Mouse (Mus musculus) spleen, adult 12 weeks (tissue): ENCODE results near the gene Gpr171.
"Not testable (repeated sequence)": the region's sequence is repeated elsewhere in the genome, so short reads cannot be mapped to it uniquely, and the experiment has no call there.

Experiments
- DNase-seq: peaks from one replicate; pipeline ENCODE4 v3.0.0; 2022; ENCODE audit warnings: low spot score

The Gpr171 gene

DNA sequence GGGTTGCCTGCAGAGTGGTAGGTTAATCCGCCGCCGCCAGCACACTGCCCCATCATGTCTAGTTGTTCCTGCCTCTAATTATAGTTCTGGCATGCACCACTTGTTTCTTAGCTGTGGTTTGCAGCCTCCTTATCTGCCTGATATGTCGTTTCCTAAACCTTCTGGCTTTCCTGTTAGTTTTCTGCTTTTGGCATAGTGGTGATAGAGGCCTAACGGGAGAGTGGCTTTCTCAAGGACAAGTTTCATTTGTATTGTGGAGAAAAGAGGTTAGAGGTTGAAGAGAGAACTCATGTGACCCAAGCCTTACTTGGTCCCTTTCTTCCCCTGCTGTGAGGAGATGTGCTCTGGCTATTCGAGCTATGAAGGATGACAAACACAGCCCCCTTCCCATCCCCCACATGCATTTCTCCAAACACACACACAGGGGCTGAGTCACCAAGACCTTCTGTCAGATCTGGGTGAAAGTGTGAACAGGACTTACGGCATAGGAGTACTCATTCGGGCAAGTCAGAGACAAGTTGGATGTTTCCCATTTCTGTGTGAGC lies 12.4 kb upstream of the Gpr171 start:
- no peak for DNase-seq

DNA sequence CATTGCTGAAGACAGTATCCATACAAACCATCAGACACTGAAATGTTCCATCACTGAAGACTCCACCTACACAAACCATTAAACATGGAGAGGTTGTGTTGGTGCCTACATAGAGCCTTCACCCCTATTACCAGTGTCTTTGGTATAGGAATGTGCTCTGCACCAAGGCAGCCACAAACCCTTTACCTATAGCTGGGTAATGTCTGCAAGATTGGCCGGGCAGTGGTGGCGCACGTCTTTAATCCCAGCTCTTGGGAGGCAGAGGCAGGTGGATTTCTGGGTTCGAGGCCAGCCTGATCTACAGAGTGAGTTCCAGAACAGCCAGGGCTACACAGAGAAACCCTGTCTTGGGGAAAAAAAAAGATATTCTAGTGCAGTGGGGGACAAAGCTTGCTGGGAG lies 11.7 kb upstream of the Gpr171 start:
- DNase-seq, result not testable (repeated sequence)

DNA sequence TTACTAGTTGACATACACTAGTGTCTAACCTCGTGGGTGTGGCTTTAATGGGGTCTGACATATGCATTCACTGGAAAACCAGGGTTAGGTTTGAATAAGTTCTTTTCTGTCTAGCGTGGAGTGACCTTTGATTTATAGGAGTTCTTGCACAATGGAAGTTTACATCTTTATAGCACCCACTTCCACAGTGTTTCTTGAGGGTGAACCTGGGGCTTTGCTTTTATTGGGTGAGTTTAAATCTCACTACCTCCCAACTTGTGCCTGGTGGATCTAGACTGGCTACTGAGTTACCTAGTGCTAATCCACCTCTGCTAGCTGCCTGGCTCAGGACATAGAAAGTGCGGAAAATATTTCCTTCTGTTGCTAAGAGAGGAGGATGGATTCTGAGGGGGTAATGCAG lies 10.3 kb upstream of the Gpr171 start:
- DNase-seq, result no peak

DNA sequence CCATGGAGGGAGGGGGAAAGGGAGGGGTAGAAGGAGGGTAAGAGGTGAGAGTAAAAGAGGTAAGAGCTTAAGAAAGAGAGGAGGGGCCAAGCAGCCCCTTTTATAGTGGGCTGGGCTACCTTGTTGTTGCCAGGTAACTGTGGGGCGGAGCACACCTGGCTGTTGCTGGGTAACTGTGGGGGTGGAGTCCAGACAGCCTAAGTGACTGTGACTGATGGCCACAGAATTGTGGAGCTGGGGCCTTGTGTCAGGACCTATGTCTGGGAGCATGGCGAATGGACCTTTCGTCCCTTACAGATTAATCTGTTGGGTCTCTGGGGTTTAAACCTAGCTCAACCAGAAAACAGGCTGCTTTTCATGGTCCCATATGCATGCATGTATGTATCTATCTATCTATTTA lies 8.2 kb upstream of the Gpr171 start:
- DNase-seq, result not testable (repeated sequence)

DNA sequence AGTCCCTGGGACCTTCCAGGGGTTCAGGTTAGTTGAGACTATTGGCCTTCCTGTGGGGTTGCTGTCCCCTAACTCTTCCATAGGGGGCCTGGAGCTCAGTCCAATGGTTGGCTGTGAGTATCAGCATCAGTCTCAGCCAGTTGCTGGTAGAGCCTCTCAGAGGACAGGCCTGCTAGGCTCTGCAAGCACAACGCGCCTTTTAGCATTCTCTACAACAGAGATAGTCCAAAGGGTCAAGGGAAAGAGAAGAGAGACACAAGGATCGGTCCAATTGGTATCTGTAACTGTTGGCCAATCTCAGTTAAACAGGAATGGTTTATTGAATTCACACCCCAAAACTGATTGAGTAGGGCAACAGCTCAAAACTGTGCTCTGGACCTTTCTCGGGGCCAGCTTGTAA lies 5.8 kb upstream of the Gpr171 start:
- DNase-seq, result no peak

DNA sequence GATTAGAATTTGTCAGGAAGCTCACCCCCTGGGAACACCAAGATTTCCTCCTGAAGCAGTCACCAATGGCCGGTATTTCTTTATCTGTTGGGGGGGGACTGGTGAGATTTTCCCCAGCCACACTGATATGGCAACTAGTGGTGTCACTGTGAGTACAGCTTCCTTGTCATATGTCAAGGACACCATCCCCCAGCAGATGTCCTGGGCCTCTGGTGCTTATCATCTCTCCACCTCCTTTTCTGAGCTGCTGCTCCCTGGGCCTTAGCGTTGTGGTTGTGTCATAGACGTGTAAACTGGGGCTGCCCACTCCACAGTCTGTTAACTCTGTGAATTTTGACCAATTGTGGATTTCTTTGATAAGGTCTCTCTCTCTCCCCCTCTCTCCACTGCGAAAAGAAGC lies 2.8 kb upstream of the Gpr171 start:
- DNase-seq, result no peak

DNA sequence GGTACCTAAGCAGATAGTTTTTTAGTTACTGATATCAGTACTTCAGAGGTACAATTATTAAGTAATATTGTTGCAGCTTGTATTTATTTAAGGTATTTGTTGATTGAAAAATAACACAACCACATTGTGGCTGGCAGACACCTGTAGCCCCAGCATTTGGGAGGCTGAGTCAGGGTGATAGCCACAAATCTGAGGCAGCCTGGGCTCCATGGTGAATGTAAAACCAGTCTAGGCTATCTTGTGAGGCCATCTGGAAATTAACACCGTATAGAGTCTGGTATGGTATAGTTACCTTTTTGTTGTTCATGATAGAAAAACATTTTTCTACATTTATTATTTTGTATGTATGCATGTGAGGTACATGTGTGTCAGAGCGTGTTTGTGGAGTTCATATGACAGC lies 525 bp upstream of the Gpr171 start:
- DNase-seq, result no peak

DNA sequence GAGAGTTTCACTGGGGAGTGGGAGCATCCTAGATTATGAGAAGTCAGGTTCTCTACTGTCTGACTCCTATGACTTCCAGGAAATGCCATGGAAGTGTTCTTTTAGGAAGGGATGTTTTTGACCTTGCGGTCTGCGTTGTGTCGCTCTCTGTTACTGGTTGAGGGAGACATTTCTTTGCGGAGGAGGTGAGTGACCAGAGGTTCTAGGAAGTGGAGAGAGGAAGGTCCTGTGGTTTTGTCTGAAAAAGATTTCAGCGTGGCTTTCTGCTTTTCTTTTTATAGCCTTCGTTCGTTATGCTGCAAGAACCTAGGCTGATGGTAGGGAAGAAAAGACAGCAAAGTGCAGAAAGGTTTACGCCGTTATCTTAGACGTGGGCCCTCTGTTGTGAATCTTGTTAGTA lies 3.1 kb downstream of the Gpr171 start:
- DNase-seq, result no peak

DNA sequence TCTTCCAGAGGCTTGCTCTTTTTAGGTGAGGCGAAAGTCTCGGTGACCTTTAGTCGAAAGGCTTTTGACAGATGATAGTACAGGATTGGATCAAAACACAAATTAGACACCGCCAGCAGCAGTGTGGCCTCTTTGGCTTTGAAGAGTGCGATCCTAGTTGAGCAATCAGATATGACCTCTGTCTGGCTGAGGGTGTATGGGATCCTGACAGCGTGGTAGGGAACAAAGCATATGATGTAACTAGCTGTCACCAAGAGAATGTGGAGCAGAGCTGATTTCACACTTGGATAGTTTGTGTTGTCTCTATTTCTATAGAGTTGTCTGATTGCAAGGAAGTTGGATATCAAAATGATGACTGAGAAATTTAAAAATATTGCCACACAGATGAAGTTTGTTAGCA lies 4.2 kb downstream of the Gpr171 start:
- DNase-seq, result no peak

DNA sequence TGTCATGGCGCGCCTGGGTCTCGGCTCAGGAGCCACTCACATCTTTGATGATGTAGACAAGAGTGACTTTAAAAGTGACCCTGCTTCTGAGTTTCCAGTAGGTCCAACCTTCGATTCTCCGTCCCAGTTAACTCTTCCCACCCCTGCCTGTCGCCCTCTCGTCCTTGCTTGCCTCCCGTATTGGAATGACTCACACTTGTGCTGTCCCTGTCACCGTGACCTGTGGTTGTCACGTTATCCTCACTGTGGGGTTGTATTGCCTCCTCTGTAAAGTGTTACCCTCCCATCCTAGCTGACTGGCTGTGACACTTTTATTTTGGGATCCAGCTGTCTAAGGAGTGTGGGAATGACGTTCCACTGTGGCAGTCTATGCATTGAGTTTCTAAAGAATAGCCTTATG lies 8.9 kb downstream of the Gpr171 start:
- no peak for DNase-seq

DNA sequence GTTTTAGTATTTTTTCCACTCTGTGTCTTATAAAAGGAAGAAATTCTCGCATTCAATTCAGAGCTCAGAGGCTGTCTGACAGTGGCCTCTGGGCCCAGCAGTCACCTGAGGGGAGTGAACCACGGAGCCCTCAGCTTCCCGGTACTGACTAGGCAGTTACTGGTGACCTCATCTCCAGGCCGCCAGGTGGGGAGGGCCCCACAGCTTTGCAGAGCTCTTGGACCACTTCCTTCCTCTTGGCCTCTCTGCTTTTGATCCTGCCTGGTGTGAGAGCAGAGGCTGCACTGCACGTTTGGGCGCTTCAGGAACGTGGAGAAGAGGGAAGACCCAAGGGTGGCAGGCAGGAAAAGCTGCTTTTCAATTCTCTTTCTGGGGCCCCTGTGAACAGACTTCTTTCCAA lies 20.7 kb downstream of the Gpr171 start:
- DNase-seq, result peak; percentile 19

DNA sequence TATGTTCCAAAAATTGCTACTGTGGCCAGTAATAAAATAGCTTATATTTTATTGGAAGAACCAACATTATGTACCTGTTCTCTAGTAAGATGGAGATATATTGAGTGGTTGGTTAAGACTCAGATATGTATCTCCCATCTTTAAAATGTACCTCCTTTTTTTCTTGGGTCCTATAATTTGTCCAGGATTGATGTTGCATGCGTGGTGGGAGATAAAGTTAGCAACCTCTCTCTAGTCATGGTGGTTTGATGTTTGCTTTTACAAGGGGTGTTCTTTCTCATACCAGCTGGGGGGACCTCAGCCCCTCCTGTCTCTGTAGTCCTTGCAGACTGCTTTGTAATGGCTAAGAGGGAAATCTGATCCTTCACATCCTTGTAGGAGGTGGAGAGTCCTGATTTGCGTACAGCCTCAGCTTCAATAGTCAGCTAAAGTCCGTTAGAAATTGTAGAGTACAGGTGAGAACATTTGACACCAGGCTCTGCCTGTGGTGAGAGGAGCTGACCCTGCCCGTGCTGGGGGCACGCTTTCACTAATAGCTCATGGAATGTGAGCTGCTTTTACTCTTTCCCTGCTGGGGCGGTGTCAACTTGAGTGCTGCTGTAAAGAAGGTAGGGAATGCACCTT lies 21.2 kb downstream of the Gpr171 start:
- DNase-seq, result no peak

DNA sequence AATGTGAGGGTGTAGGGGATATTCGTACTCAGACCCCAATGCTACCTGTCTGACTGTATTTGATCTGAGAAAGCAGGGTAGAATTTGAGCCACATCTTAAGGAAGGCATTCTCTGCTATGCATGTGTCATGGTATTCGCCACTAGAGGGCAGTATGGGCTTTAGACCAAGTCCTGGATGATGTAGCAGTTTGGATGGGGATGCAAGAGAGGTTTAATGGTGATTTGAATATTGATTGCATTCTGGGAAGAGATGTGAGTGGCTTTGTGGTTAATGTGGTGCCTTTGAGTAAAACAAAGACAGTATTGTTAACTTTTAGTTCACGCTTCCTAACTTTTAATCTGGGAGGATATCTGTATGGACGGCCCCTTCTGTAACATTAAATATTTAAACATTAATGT lies 22.3 kb downstream of the Gpr171 start:
- DNase-seq, result no peak

DNA sequence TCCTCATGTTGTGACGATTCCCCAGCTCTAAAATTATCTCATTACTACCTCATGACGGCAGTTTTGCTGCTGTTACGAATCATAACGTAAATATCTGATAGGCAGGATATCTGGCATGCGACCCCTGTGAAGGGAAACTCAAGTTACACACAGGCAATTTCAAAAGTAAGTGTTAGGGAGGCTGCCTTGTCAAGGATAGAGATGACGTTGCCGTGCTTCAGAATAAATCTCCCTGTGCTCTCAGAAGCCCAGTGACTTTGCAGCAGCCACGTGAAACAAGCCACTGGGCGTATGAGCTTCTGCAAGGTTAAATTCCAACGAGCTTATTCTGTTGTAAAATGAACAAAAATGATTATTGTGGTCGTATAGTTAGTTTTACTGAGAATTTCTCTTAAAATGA lies 23.0 kb downstream of the Gpr171 start:
- no peak for DNase-seq

DNA sequence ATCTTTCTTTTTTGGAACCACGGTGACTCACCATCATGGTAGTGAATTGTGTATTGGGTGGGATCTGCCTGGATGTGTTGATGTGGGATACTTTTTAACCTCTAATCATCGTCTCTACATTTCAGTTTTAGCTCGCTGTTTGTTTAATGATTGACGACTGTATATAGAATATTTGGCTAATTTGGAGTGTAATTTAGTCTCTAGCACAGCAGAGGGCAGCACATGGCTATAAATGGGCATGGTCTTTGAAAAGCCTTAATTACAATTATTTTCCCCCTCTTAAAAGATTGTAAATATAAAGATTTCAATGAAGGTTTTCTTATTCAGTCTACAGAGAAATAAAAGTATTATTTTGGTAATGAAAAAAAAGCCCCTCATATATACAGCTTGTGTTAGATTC lies 24.3 kb downstream of the Gpr171 start:
- DNase-seq, result no peak

DNA sequence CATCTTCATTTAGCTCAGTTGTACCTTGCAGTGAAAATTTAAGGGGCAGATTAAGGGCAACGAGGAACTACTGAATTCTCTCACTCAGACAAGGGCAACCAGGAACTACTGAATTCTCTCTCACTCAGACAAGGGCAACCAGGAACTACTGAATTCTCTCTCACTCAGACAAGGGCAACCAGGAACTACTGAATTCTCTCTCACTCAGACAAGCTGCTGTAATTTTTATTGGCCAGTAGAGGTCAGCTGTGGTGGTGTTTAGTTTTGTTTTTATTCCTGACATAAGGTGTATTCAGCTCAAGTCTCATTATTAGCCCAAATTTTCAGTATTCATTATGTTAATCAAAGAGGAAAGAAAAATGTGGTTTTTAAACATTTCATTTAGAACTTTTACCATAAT lies 32.5 kb downstream of the Gpr171 start:
- DNase-seq, result not testable (repeated sequence)

DNA sequence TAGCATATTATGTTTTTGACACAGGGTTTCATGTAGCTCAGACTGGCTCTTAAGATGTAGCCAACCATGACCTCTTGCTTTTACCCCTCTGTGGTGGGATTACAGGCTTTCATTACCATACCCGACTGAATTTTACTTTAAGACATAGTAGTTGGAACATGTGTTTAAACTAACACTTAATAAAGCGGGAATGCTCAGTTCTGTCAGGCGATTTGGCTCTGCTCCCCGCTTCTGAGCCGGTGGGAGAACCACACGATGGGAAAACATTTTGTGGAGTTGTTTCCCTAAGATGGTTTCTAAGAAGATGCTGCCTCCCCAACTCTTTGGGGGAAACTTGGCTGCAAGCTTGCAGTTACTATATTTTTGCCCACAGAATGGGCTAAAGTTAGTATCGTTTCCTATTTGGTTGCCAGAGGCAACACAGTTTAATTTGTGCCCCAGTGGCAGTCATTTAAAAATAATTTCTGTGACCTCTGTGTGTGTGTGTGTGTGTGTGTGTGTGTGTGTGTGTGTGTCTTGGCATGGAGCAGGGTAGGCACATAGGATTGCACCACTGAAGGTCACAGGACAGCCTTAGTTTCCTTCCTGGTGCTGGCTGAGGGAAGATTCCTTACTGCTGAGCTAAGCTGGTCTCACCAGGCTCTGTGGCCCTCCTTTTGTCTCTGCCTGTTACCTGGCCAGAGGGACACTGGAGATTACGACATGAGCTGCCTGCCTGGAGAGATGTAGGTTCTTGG lies 34.9 kb downstream of the Gpr171 start:
- no peak for DNase-seq

DNA sequence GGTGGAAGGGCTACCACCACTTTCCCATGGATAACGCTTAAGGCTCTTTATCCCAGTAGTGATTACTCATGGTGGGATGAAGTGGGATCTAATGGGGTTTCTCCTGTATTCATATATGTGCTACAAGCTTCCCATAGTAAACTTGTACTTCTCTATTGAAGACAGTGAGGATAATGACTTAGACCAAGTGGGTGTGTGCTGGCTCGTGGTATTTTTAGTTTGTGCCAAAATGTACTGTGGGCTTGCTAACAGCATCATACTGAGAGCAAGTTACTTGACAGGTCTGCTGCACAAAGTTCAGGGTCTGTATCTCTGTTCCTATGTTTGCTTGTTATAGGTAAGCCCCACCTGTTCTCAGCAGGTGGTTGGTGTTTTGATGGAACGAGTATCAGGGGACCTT lies 35.7 kb downstream of the Gpr171 start:
- no peak for DNase-seq

DNA sequence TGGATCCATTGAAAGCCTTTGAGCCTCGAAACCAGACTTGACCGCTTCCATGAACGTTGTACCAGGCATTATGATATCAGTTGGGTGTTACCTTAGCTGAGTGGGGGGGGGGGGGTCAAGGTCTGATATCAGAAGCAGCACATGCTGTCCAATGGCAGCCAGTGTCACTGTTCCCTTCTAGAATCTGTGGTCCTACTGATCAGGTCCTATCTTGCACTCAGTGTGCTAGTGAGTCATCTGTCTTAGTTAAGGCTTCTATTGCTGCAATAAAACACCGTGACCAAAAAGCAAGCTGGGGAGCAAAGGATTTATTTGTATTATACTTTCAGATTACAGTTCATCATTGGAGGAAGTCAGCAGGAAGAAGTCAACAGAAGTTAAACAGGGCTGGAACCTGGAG lies 38.2 kb downstream of the Gpr171 start:
- no peak for DNase-seq

DNA sequence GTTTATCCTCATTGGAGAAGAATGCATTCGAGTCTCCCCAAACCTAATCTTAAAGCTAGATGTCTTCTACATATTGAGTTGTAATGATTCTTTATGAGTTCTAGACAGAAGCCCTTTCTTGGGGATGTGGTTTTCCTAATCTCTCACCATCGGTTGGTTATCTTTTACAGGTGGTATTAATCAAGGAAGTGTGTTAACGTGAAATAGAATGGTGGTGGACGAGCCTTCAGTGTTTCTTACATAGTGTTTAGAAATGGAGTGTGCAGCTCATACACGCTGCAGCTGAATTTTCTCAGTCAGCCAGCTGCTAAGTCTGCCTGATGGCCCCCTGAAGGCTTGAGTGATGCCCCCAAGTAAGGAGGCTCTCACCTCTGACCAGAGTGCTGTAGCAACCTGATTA lies 39.5 kb downstream of the Gpr171 start:
- no peak for DNase-seq

DNA sequence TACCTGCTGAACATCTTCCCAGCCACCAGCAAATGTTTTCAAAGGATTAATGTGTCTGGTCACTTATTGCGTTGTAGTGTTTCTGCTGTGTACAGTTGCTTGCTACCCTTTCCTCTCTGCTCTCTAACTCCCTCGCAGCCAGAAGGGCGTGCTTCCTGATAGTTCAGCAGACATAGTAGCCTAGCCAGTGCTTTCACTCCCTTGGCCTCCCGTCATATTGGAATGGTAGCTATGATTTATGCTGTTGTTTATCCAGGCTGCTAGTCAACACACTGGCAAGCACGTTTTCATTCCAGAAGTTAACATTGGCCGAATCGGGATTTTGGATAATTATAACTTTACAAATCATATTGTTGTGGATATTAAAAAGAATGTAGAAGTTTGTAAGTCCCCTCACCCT lies 41.5 kb downstream of the Gpr171 start:
- DNase-seq, result no peak

DNA sequence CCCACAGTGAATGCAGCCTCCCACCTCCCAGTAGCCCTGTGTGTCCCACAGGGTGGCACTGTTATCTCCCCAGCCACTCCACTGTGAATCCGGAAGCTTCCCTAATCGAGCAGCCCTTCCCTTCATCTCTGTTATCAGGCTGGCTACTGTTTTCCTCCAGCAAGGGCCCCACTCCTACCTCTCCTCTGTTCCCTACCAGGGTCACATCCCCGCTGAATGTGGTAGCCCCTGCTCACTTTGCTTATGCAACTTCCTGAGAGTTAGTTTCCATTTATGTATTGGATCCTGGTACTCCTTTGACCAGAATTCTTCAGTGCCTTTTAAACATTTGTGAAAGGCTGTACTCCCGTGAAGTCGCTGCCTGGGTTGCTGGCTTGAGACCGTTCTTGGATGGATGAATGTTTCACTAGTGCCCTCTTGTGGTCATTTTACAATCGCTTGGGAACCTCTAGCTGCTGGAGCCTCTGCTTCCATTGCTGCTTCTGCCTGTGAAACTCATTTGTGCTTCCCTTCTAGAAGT lies 42.5 kb downstream of the Gpr171 start:
- DNase-seq, result peak; percentile 11

DNA sequence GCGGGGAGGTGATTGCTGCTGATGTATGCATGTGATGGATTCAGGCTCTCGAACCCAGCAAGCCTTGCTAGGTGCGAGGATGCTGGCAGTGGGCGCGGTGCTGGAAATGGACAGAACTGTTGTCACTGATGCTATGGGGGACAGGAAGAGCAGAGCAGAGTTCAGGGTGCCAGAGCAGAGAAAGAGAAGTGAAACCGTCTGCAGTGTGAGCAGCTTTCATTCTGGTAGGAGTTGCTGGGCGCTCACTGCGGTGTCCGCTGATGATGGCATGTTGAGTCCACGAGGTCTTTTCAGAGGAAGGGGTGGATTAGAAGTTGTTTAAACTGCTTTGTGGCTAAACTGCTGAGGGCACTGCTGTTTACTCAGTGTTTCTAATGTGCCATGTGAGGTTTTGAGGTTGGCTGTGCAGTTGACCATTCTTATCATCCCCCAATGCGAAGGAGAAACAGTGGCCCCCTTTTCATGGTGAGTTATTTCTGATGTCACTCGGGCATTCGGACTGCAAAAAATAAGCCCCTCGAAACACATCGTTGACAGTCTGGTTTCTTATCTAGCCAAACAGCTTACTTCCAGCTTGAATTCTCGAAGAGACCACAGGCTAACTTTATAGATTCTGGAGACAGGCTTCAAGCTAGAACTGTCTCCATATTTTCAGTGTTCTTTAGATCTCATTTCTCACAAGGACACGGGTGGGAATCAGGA lies 46.6 kb downstream of the Gpr171 start:
- peak; percentile 15 for DNase-seq
